Mouse (Mus musculus) thymus, adult 2 months (tissue): Measurements from ENCODE around the gene Morn2.

ENCODE experiments used
- CTCF ChIP-seq: fragments of 200-500 bp; IDR thresholded peaks from 2 replicates; pipeline ENCODE4 v1.5.1; 2012; ENCODE audit warnings: mild to moderate bottlenecking, control low read depth, low read length, moderate library complexity, borderline replicate concordance; ENCODE audit not compliant: control insufficient read depth, poor library complexity, insufficient read depth; ENCODE audit errors: extremely low read depth
- POLR2A ChIP-seq: fragments of 200-500 bp; IDR thresholded peaks from 2 replicates; pipeline ENCODE4 v1.6.1; 2012; ENCODE audit warnings: mild to moderate bottlenecking, low read length, control low read depth, moderate library complexity; ENCODE audit not compliant: control insufficient read depth, poor library complexity, insufficient read depth; ENCODE audit errors: extremely low read depth

- TF ChIP-seq POLR2A (no peak), CTCF (no peak)
These were observed 8.8 kb downstream of the Morn2 start for GRCm38 (mm10) chr17:80298844-80299243.
